Mouse (Mus musculus) G1E (cell line): ENCODE results near the gene Eva1b.

Experiments used
- CTCF ChIP-seq: IDR thresholded peaks from 2 replicates; pipeline ENCODE4 v1.5.1; 2012; ENCODE audit warnings: low read depth, low read length, inconsistent platforms, mixed read lengths
- GATA1 ChIP-seq: IDR thresholded peaks from 2 replicates; pipeline ENCODE4 v1.6.1; 2012; ENCODE audit warnings: borderline replicate concordance, low read length, inconsistent platforms, mixed read lengths

GRCm38 (mm10) chr4:126161986-126162385 lies 14.4 kb downstream of the Eva1b start:
- TF ChIP-seq CTCF = no peak
- no peak for TF ChIP-seq GATA1
